Mouse (Mus musculus) T-helper 1 cell (primary cell): ENCODE results near the gene Gpsm1.

ENCODE experiments used
- in situ Hi-C: fragments of 300-600 bp; cut with MboI, MseI; formaldehyde crosslinking; loops from one replicate; pipeline ENCODE4 v1.15.1; 2025; ENCODE audit warnings: high pct_unique_total_duplicates

The Gpsm1 gene

DNA sequence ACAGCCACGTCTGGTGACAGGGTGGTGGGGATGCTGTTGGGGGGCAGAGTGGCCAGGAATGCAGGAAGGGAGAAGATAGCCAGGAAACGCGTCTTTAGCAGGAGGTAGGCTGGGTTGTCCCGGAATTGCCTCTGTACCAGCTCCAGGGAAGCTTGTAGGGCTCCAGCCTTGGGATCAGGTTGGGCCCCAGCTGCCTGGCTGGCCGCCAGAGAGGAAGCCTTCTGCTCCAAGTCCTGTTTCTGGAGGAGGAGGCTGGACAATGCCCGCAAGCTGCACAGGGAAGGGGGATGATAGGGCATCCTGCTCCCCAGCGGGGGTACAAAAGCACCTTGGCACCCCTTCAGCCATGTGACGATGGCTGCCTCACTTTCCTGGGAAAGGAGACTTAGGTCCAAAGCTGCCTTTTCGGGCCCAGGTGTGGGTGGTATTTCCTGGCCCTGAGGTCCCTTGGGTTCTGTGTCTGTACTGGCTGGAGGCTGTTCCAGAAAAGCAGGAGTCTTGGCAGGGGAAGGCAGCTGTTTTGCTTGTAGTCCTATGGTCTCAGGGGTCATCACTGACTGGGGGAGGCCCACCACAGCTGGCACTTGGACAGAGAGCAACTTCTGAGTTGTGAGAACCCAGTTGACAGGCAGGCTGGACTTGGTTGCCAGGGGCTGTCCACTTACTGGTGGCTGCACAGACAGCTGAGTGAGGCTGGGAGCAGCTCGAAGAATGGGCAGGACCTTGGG is 49.6 kb downstream of the Gpsm1 start:
- in situ Hi-C loops: no loop called here

GRCm38 (mm10) chr2:26367911-26368310 is 52.6 kb downstream of the Gpsm1 start:
- in situ Hi-C loops: no loop called here

DNA sequence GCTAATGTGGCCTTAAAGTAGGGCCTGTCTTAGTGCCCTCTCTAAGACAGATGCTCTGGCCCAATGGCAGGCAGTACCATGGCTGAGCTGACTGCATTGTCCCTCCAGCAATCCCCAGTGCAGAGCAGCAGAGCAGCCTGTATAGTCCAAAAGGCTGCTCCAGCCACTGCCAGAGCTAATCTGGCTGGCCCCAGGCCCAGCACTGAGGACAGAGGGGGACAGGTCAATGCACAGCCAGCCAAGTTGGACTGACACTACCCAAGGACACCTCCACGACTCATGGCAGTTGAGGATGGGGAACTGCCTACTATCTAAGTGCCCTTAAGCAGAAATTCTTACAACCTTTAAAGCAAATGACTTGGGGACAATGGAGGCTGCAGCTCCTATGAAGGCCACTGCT is 53.3 kb downstream of the Gpsm1 start:
- in situ Hi-C loops: no loop called here

- in situ Hi-C loops: no loop called here
Observed at GRCm38 (mm10) chr2:26372396-26372795, 57.1 kb downstream of the Gpsm1 start.

DNA sequence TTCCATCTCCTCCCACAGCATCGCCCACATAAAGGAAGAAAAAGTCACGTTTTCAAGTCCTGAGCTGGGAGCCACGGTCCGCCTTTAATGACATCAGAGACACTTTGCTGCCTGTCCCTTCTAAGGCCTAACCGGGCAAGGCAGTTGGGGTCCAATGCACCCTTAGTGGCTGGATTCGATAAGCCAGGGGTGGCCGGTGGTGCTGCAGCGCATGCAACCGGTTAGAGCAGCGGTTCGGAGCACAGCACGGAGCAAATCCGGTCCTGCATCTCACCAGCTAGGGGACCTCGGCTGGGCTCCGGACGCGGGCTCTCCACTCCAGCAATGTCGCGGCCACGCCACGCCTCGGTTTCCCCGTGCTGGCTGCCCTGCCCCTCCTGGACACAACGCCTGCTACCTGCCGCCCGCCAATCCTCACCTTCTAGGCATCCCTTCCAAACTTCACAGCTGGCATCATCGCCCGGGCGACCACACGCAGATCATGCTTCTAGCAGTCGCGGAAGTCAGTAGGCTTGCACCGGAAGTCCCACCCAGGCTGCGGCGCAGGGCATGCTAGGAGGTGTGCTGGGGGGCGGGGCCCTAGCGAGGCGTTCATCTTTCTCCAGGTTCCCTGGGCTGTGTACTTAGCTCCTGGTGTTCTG is 64.9 kb downstream of the Gpsm1 start, which contains the start of gene Snapc4:
Gene Snapc4 (minus strand): TSS at position 523 of the 641 bp plus-strand sequence.
- in situ Hi-C loops: loop anchor here (5.0 kb wide), 1 partner anchor 72 kb away; no protein-coding TSS in a partner anchor

GRCm38 (mm10) chr2:26380871-26381270 is 65.6 kb downstream of the Gpsm1 start:
- in situ Hi-C loops: loop anchor here (5.0 kb wide), 1 partner anchor 71 kb away; no protein-coding TSS in a partner anchor

GRCm38 (mm10) chr2:26387713-26388112 is 72.4 kb downstream of the Gpsm1 start:
- in situ Hi-C loops: no loop called here

DNA sequence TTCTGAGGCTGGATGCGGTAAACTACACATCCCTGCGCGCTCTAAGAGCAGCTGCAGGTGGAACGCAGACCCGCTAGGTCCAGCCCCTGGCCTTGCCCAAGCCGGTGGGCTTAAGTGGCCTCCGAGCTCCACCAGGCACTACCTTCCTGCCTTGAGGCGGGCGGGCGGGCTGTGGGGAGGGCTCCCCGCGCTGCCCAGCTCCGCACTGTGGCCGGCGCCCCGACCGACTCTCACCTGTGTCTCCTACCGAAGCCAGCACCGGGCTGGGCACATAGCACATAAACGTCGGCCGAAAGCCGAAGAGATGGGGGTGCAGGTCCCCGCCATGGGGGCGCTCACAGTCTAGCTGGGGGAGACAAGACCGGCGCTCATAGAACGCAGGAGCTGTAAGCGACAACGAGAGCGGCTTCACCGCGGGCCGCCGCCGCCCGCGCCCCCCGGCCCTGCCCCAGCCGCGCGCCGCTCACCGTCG is 73.4 kb downstream of the Gpsm1 start:
- in situ Hi-C loops: no loop called here

GRCm38 (mm10) chr2:26389154-26389690 is 73.9 kb downstream of the Gpsm1 start, which contains the start of the genes Entr1 and Pmpca:
TSS of gene Entr1 (minus strand) at chr2:26389316.
TSS of gene Pmpca (plus strand) at chr2:26389339.
- in situ Hi-C loops: no loop called here

DNA sequence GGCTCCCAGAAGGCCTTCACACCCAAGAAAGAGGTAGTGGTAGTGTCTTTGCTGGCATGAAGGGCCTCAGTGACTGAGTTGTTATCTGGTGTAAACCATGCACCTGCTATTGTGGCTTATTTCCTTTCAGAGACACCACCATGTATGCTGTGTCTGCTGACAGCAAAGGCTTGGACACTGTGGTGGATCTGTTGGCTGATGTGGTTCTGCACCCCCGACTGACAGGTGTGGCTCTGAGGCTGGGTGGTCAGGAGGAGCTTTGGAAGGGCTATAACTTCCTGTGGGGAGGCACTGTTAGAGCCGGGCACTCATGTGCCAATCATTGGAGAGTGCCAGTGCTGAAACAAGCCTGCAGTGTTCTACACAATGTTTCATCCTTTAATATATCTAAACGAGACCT is 75.6 kb downstream of the Gpsm1 start:
- in situ Hi-C loops: no loop called here

DNA sequence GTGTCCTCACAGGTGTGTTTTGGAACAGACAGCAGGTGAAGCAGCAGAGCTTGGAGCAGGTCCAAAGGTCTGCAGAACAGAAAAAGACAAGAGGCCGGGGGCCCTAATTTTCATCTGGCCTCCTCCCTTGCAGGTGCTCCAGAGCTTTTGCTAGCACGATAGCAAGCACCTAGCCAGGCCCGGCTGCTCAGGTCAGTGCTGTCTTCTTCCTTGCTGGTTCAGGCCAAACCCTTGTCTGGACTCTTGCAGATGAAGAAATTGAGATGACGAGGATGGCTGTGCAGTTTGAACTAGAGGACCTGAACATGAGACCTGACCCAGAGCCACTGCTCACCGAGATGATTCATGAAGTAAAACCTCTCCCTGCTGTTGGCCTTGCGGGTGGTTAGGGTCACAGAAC is 76.3 kb downstream of the Gpsm1 start:
- in situ Hi-C loops: no loop called here
